Mouse (Mus musculus): ENCODE data around the gene Afdn.
A peak's percentile ranks its signal among the peaks of the same experiment; 100 is the strongest.

Afdn gene

GRCm38 (mm10) chr17:13738121-13738776 is 22.1 kb upstream of the Afdn start:
- no peak for DNase-seq (ENCODE audit: extremely low spot score, low spot score)

- no peak for DNase-seq (ENCODE audit: extremely low spot score, low spot score)
Observed at GRCm38 (mm10) chr17:13738916-13739315, 21.4 kb upstream of the Afdn start.

GRCm38 (mm10) chr17:13739981-13740380 is 20.4 kb upstream of the Afdn start:
- no peak for DNase-seq (ENCODE audit: extremely low spot score, low spot score)

GRCm38 (mm10) chr17:13740796-13741195 is 19.5 kb upstream of the Afdn start:
- no peak for DNase-seq (ENCODE audit: extremely low spot score, low spot score)

- no peak for DNase-seq (ENCODE audit: extremely low spot score, low spot score)
Observed at GRCm38 (mm10) chr17:13741611-13742010, 18.7 kb upstream of the Afdn start.

- DNase-seq (ENCODE audit: extremely low spot score, low spot score) = no peak
Observed at GRCm38 (mm10) chr17:13742334-13742733, 18.0 kb upstream of the Afdn start.

- no peak for DNase-seq (ENCODE audit: extremely low spot score, low spot score)
Observed at GRCm38 (mm10) chr17:13742941-13743708, 17.2 kb upstream of the Afdn start.

GRCm38 (mm10) chr17:13743709-13744079 is 16.6 kb upstream of the Afdn start:
- DNase-seq (ENCODE audit: extremely low spot score, low spot score) = no peak

GRCm38 (mm10) chr17:13744219-13744618 is 16.1 kb upstream of the Afdn start:
- DNase-seq (ENCODE audit: extremely low spot score, low spot score) = no peak

- no peak for DNase-seq (ENCODE audit: extremely low spot score, low spot score)
Observed at GRCm38 (mm10) chr17:13744824-13745223, 15.5 kb upstream of the Afdn start.

- DNase-seq (ENCODE audit: extremely low spot score, low spot score) = no peak
Observed at GRCm38 (mm10) chr17:13745373-13745772, 15.0 kb upstream of the Afdn start.

GRCm38 (mm10) chr17:13746330-13746729 is 14.0 kb upstream of the Afdn start:
- DNase-seq (ENCODE audit: extremely low spot score, low spot score) = no peak

- no peak for DNase-seq (ENCODE audit: extremely low spot score, low spot score)
Observed at GRCm38 (mm10) chr17:13747681-13748080, 12.7 kb upstream of the Afdn start.

GRCm38 (mm10) chr17:13749027-13749426 is 11.3 kb upstream of the Afdn start:
- DNase-seq (ENCODE audit: extremely low spot score, low spot score) = no peak

GRCm38 (mm10) chr17:13753918-13754317 is 6.4 kb upstream of the Afdn start:
- DNase-seq (ENCODE audit: extremely low spot score, low spot score) = no peak

- no peak for DNase-seq (ENCODE audit: extremely low spot score, low spot score)
Observed at GRCm38 (mm10) chr17:13754940-13755339, 5.4 kb upstream of the Afdn start.

GRCm38 (mm10) chr17:13758586-13758985 is 1.8 kb upstream of the Afdn start:
- DNase-seq (ENCODE audit: extremely low spot score, low spot score) = no peak

- DNase-seq (ENCODE audit: extremely low spot score, low spot score) = peak; percentile 49
Observed at GRCm38 (mm10) chr17:13759156-13759852, 1.0 kb upstream of the Afdn start.

GRCm38 (mm10) chr17:13760675-13761178 is 388 bp downstream of the Afdn start:
- peak; percentile 67 for DNase-seq (ENCODE audit: extremely low spot score, low spot score)

GRCm38 (mm10) chr17:13761179-13761913 is 1.0 kb downstream of the Afdn start, which contains the start of gene Tcte2:
Gene Tcte2 (minus strand): TSS chr17:13761825.
- DNase-seq (ENCODE audit: extremely low spot score, low spot score) = peak; percentile 69

GRCm38 (mm10) chr17:13763819-13764218 is 3.5 kb downstream of the Afdn start:
- DNase-seq (ENCODE audit: extremely low spot score, low spot score) = no peak
